ENCODE assay signal across 16 mouse cellular contexts in the genomic region with DNA sequence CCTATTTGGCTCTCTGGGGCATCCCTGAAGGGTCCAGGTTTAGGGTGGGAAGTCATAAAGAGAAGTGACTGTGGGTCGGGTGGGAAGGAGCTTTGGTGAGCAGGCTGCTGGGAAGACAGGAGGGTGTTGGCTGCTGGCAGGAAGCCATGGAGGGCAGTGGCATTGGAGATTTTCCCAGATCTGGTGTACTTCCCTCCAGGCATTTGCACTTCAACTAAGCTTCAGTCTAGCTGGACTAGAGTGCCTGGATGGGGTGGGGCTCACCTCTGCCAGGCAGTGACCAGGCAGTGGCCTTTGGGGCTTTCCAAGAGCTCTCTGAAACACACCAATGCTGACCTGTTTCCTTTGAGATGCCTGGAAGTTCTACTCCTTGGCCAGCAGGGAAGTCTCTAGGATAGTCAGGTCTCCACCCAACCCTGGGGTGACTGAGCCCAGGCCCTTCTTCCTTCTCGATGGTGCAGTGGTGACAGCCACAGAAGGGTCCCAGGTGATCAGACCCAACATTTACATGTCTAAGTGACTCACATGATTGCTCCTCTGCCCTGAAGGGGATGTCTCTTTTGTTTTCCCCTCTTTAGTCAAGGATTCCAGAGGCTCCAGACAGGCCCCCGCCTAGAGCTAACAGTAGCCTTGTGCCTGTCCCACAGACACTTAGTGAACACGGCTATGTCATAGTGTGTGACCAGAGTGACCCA. TPM values are rescaled to one million over a fixed set of nuclear protein-coding genes. Genes with fewer than 3 reads are reported as not detected.
DNase-seq lines count a peak whose midpoint lies in the region; ATAC-seq lines count a peak whose summit lies in the region.
"Had no signal": no experiment of that assay in that cellular context is flagged by ENCODE, and none has a peak within 500 bp of the region (broad histone marks: within the 10 kb centered on the region; RNA-seq: fewer than 3 reads in every experiment).

No protein-coding gene starts in this region.

- H3K4me3 ChIP-seq in lung, embryonic 16.5 days (ENCODE audit: low read length), result no peak overlapping the region
- H3K4me3 ChIP-seq in forebrain, embryonic 14.5 days (ENCODE audit: low read depth, low read length), result no peak overlapping the region
- no peak overlapping the region for H3K4me3 ChIP-seq in forebrain, embryonic 15.5 days
- H3K4me3 ChIP-seq: embryonic facial prominence, embryonic 15.5 days; hindbrain, embryonic 10.5 days; neural tube, embryonic 13.5 days had no signal

- peaks cover 29% of the 10 kb centered on the region for H3K4me1 ChIP-seq in lung, embryonic 16.5 days (replicated peaks; ENCODE audit: control insufficient read depth, insufficient read depth, low read length)
- H3K4me1 ChIP-seq in forebrain, embryonic 14.5 days (ENCODE audit: control insufficient read depth, insufficient read depth, low read length), result no peaks in the 10 kb centered on the region
- no peaks in the 10 kb centered on the region for H3K4me1 ChIP-seq in forebrain, embryonic 15.5 days
- H3K4me1 ChIP-seq: embryonic facial prominence, embryonic 15.5 days; neural tube, embryonic 13.5 days had no signal

- no peak overlapping the region for H3K4me2 ChIP-seq in lung, embryonic 16.5 days (ENCODE audit: low read depth, low read length)
- no peak overlapping the region for H3K4me2 ChIP-seq in forebrain, embryonic 14.5 days (ENCODE audit: low read length)
- H3K4me2 ChIP-seq in forebrain, embryonic 15.5 days (replicated peaks), result no peak overlapping the region
- H3K4me2 ChIP-seq: embryonic facial prominence, embryonic 15.5 days; heart, embryonic 11.5 days; neural tube, embryonic 13.5 days had no signal

- H3K9me3 ChIP-seq in lung, embryonic 16.5 days (ENCODE audit: control insufficient read depth, low read length), result no peaks in the 10 kb centered on the region
- H3K9me3 ChIP-seq in forebrain, embryonic 14.5 days (replicated peaks; ENCODE audit: control insufficient read depth, low read length), result no peaks in the 10 kb centered on the region
- H3K9me3 ChIP-seq in forebrain, embryonic 15.5 days, result no peaks in the 10 kb centered on the region
- H3K9me3 ChIP-seq: embryonic facial prominence, embryonic 15.5 days; hindbrain, embryonic 10.5 days; neural tube, embryonic 13.5 days had no signal

- H3K36me3 ChIP-seq in lung, embryonic 16.5 days (ENCODE audit: control insufficient read depth, insufficient read depth, low read length), result no peaks in the 10 kb centered on the region
- no peaks in the 10 kb centered on the region for H3K36me3 ChIP-seq in forebrain, embryonic 14.5 days (ENCODE audit: control insufficient read depth, insufficient read depth, low read length)
- no peaks in the 10 kb centered on the region for H3K36me3 ChIP-seq in forebrain, embryonic 15.5 days
- H3K36me3 ChIP-seq: embryonic facial prominence, embryonic 15.5 days; hindbrain, embryonic 10.5 days; neural tube, embryonic 13.5 days had no signal

- H3K27ac ChIP-seq in lung, embryonic 16.5 days (ENCODE audit: low read length), result peak overlapping the region; percentile 47
- H3K27ac ChIP-seq in forebrain, embryonic 14.5 days (ENCODE audit: low read depth, low read length), result no peak overlapping the region
- no peak overlapping the region for H3K27ac ChIP-seq in forebrain, embryonic 15.5 days (replicated peaks)
- H3K27ac ChIP-seq: embryonic facial prominence, embryonic 15.5 days; hindbrain, embryonic 10.5 days; neural tube, embryonic 13.5 days had no signal

- no peak overlapping the region for H3K9ac ChIP-seq in lung, embryonic 16.5 days (ENCODE audit: low read length)
- H3K9ac ChIP-seq in forebrain, embryonic 14.5 days (ENCODE audit: low read length), result no peak overlapping the region
- H3K9ac ChIP-seq in forebrain, embryonic 15.5 days (replicated peaks), result no peak overlapping the region
- H3K9ac ChIP-seq: embryonic facial prominence, embryonic 15.5 days; neural tube, embryonic 13.5 days had no signal

- no peaks in the 10 kb centered on the region for H3K27me3 ChIP-seq in lung, embryonic 16.5 days (ENCODE audit: control insufficient read depth, insufficient read depth, low read depth, low read length)
- no peaks in the 10 kb centered on the region for H3K27me3 ChIP-seq in forebrain, embryonic 14.5 days (replicated peaks; ENCODE audit: control insufficient read depth, insufficient read depth, low read length)
- H3K27me3 ChIP-seq in forebrain, embryonic 15.5 days, result no peaks in the 10 kb centered on the region
- H3K27me3 ChIP-seq: embryonic facial prominence, embryonic 15.5 days; neural tube, embryonic 13.5 days had no signal

- peak; percentile 56 for DNase-seq in cerebellum, adult 11 months
- peak; percentile 38 for DNase-seq in MN1 (ENCODE audit: low spot score)
- DNase-seq in cerebellum, adult 8-10 months, result peak; percentile 50
- no peak for DNase-seq in T-cell, adult 2 months (ENCODE audit: low spot score)
- DNase-seq in forebrain, embryonic 14.5 days (ENCODE audit: low spot score), result no peak
- DNase-seq: kidney, adult 11 months; thymus, postnatal 25 days had no signal

- no peak for ATAC-seq in cerebellum, adult (ENCODE audit: insufficient number of reproducible peaks, low FRiP score, low TSS enrichment)
- ATAC-seq in lung, embryonic 16.5 days (ENCODE audit: low read depth), result peak; percentile 75
- no peak for ATAC-seq in forebrain, embryonic 14.5 days
- ATAC-seq in forebrain, embryonic 15.5 days (replicated peaks), result no peak
- ATAC-seq: midbrain, embryonic 16.5 days had no signal

- 60% methylated on average over 4 of the region's 4 CpGs for WGBS in lung, embryonic 16.5 days
- WGBS in forebrain, embryonic 14.5 days, result 78% methylated on average over 4 of the region's 4 CpGs
- WGBS in forebrain, embryonic 15.5 days, result 77% methylated on average over 4 of the region's 4 CpGs

RNA-seq across cellular contexts. Expression of gene Rasgef1a, which starts 36.7 kb away (rescaled TPM):
- polyA plus RNA-seq in lung, embryonic 16.5 days (2015; fragmentation: Nextera tagmentation; extraction: Ambion mirVana), result 6.1 and 6.3 TPM in 2 replicates
- polyA plus RNA-seq in forebrain, embryonic 14.5 days (2014; fragmentation: Nextera tagmentation; extraction: Ambion mirVana), result 1.4 and 1.5 TPM in 2 replicates
- 3.7 and 4.1 TPM in 2 replicates for polyA plus RNA-seq in forebrain, embryonic 15.5 days (2015; fragmentation: Nextera tagmentation; extraction: Ambion mirVana)
- polyA plus RNA-seq: hindbrain, embryonic 10.5 days; limb, embryonic 11.5 days had no signal

Comparison
In these comparisons a context has a peak if more than half of its experiments do, and no peak if none do; other contexts are left out.
1. DNase-seq: peak in cerebellum, adult 11 months (single experiment), MN1 (single experiment) and cerebellum, adult 8-10 months (single experiment); none in T-cell, adult 2 months (single experiment) and forebrain, embryonic 14.5 days (single experiment).